Mouse (Mus musculus) brain, embryonic 14.5 days (tissue): Measurements from ENCODE around the gene Smchd1. TPM values are rescaled to one million over a fixed set of nuclear protein-coding genes. Genes with fewer than 3 reads are reported as not detected.
"Not testable (repeated sequence)": the region's sequence is repeated elsewhere in the genome, so short reads cannot be mapped to it uniquely, and the experiment has no call there.

Source experiments
- DNase-seq: peaks from one replicate; pipeline ENCODE4 v3.0.0-alpha.2; 2011; ENCODE audit warnings: low read depth
- CTCF ChIP-seq: fragments of 200-500 bp; IDR thresholded peaks from 2 replicates; pipeline ENCODE4 v1.5.1; 2012; ENCODE audit warnings: inconsistent platforms, mild to moderate bottlenecking, moderate library complexity, borderline replicate concordance; ENCODE audit not compliant: insufficient read depth, insufficient read length; ENCODE audit errors: extremely low read depth
- POLR2A ChIP-seq: fragments of 200-500 bp; IDR thresholded peaks from 2 replicates; pipeline ENCODE4 v1.6.1; 2012; ENCODE audit warnings: mild to moderate bottlenecking, inconsistent platforms, borderline replicate concordance; ENCODE audit not compliant: poor library complexity, insufficient read depth, insufficient read length, severe bottlenecking; ENCODE audit errors: extremely low read depth
- polyA plus RNA-seq: library from polyadenylated mRNA; depleted of rRNA; stranded (reverse); fragments of >200 nt; gene quantifications from 2 replicates; pipeline ENCODE4 v1.2.3, GENCODE M21; 2012

The Smchd1 gene
- polyA plus RNA-seq, 1 experiment, result 41.3 TPM

GRCm38 (mm10) chr17:71483418-71484060, 8.4 kb upstream of the Smchd1 start:
- no peak for TF ChIP-seq CTCF
- DNase-seq, result no peak

GRCm38 (mm10) chr17:71479381-71479901, 4.3 kb upstream of the Smchd1 start:
- DNase-seq, result no peak
- TF ChIP-seq CTCF (no peak), POLR2A (no peak)

GRCm38 (mm10) chr17:71477481-71477880, 2.3 kb upstream of the Smchd1 start:
- DNase-seq, result no peak
- TF ChIP-seq CTCF, result no peak
- TF ChIP-seq POLR2A, result no peak

GRCm38 (mm10) chr17:71476346-71477020, 1.3 kb upstream of the Smchd1 start:
- DNase-seq, result peak; percentile 23
- no peak for TF ChIP-seq CTCF

GRCm38 (mm10) chr17:71475705-71476089, 554 bp upstream of the Smchd1 start:
- peak; percentile 89 for DNase-seq
- no peak for TF ChIP-seq POLR2A

- TF ChIP-seq POLR2A (no peak), CTCF (no peak)
- DNase-seq, result peak; percentile 4
Measured at GRCm38 (mm10) chr17:71474128-71474527, 1.0 kb downstream of the Smchd1 start.

GRCm38 (mm10) chr17:71471261-71471660, 3.9 kb downstream of the Smchd1 start:
- no peak for DNase-seq
- TF ChIP-seq POLR2A, result no peak

- TF ChIP-seq POLR2A, result no peak
- TF ChIP-seq CTCF, result no peak
- DNase-seq, result no peak
Measured at GRCm38 (mm10) chr17:71460312-71460711, 14.8 kb downstream of the Smchd1 start.

- DNase-seq, result no peak
- no peak for TF ChIP-seq POLR2A
- TF ChIP-seq CTCF, result no peak
Measured at GRCm38 (mm10) chr17:71459818-71460217, 15.3 kb downstream of the Smchd1 start, which contains the start of gene Gm4707. Gene Gm4707, minus strand, starts transcription at chr17:71459918.

GRCm38 (mm10) chr17:71457361-71457760, 17.8 kb downstream of the Smchd1 start:
- not testable (repeated sequence) for DNase-seq

- no peak for DNase-seq
- TF ChIP-seq POLR2A, result no peak
- TF ChIP-seq CTCF, result no peak
Measured at GRCm38 (mm10) chr17:71445191-71445590, 30.0 kb downstream of the Smchd1 start.

- DNase-seq, result no peak
- no peak for TF ChIP-seq POLR2A
Measured at GRCm38 (mm10) chr17:71444718-71445117, 30.4 kb downstream of the Smchd1 start.

GRCm38 (mm10) chr17:71444126-71444525, 31.0 kb downstream of the Smchd1 start:
- TF ChIP-seq CTCF (no peak), POLR2A (no peak)
- no peak for DNase-seq

- TF ChIP-seq POLR2A, result no peak
- TF ChIP-seq CTCF, result no peak
Measured at GRCm38 (mm10) chr17:71443273-71443672, 31.9 kb downstream of the Smchd1 start.

GRCm38 (mm10) chr17:71422502-71422901, 52.6 kb downstream of the Smchd1 start:
- DNase-seq, result not testable (repeated sequence)

More at GRCm38 (mm10) chr17:71443273-71443672, 31.9 kb downstream of the Smchd1 start:
- DNase-seq, result no peak

- DNase-seq, result not testable (repeated sequence)
Measured at GRCm38 (mm10) chr17:71419448-71419847, 55.7 kb downstream of the Smchd1 start.
